Mouse (Mus musculus) lung, postnatal 0 days (tissue): ENCODE results near the gene Tbx19. TPM values are rescaled to one million over a fixed set of nuclear protein-coding genes. Genes with fewer than 3 reads are reported as not detected.

Source experiments
- ATAC-seq: fragments of 200-750 bp; cut with Nextera tagmentation; 2 replicates; pipeline ENCODE4 v1.8.0; 2017; ENCODE audit warnings: moderate library complexity
- DNase-seq: peaks from one replicate; pipeline ENCODE4 v3.0.0-alpha.2; 2016; ENCODE audit warnings: low spot score
- H3K27ac ChIP-seq: fragments of 300-500 bp; sonication (generic); 2 replicates; pipeline ENCODE4 v1.5.1; 2014; ENCODE audit warnings: antibody characterized with exemption, mild to moderate bottlenecking, low read length, mixed read lengths
- H3K27me3 ChIP-seq: fragments of 300-500 bp; sonication (generic); replicated peaks from 2 replicates; pipeline ENCODE4 v1.6.1; 2014; ENCODE audit warnings: low read length, mixed read lengths; ENCODE audit not compliant: insufficient read depth
- H3K36me3 ChIP-seq: fragments of 300-500 bp; sonication (generic); 2 replicates; pipeline ENCODE4 v1.6.1; 2014; ENCODE audit warnings: low read length, mixed read lengths; ENCODE audit not compliant: insufficient read depth
- H3K4me1 ChIP-seq: fragments of 300-500 bp; sonication (generic); 2 replicates; pipeline ENCODE4 v1.6.1; 2014; ENCODE audit warnings: antibody characterized with exemption, low read depth, low read length, mixed read lengths; ENCODE audit not compliant: insufficient read depth
- H3K4me2 ChIP-seq: fragments of 300-500 bp; sonication (generic); replicated peaks from 2 replicates; pipeline ENCODE4 v1.6.1; 2014; ENCODE audit warnings: low read depth, mild to moderate bottlenecking, low read length, moderate library complexity, mixed read lengths
- H3K4me3 ChIP-seq: fragments of 300-500 bp; sonication (generic); 2 replicates; pipeline ENCODE4 v1.5.1; 2014; ENCODE audit warnings: low read depth, low read length
- H3K9ac ChIP-seq: fragments of 300-500 bp; sonication (generic); replicated peaks from 2 replicates; pipeline ENCODE4 v1.6.1; 2014; ENCODE audit warnings: low read depth, mild to moderate bottlenecking
- H3K9me3 ChIP-seq: fragments of 300-500 bp; sonication (generic); 2 replicates; pipeline ENCODE4 v1.6.1; 2016; ENCODE audit warnings: low read length, mixed read lengths
- CTCF ChIP-seq: IDR thresholded peaks from 2 replicates; pipeline ENCODE4 v1.5.1; 2016; ENCODE audit warnings: antibody characterized with exemption, mild to moderate bottlenecking
- EP300 ChIP-seq: IDR thresholded peaks from 2 replicates; pipeline ENCODE4 v1.6.1; 2016; ENCODE audit warnings: antibody characterized with exemption, mild to moderate bottlenecking, control low read depth
- WGBS: fragments of 180-500 bp; shearing (Covaris S2); extraction: QIAGEN DNeasy Blood & Tissue Kit; methylation state at CpG from one replicate; pipeline ENCODE4 v1.1.7; 2014; 5-methylcytosine and 5-hydroxymethylcytosine counted together
- polyA plus RNA-seq: library from polyadenylated mRNA; unstranded; fragments of >200 nt; fragmentation: Nextera tagmentation; extraction: Ambion mirVana; gene quantifications from 2 replicates; pipeline ENCODE4 v1.2.1, GENCODE M21; 2015

Gene Tbx19
- polyA plus RNA-seq, 1 experiment from 2014 or later, result not detected

DNA sequence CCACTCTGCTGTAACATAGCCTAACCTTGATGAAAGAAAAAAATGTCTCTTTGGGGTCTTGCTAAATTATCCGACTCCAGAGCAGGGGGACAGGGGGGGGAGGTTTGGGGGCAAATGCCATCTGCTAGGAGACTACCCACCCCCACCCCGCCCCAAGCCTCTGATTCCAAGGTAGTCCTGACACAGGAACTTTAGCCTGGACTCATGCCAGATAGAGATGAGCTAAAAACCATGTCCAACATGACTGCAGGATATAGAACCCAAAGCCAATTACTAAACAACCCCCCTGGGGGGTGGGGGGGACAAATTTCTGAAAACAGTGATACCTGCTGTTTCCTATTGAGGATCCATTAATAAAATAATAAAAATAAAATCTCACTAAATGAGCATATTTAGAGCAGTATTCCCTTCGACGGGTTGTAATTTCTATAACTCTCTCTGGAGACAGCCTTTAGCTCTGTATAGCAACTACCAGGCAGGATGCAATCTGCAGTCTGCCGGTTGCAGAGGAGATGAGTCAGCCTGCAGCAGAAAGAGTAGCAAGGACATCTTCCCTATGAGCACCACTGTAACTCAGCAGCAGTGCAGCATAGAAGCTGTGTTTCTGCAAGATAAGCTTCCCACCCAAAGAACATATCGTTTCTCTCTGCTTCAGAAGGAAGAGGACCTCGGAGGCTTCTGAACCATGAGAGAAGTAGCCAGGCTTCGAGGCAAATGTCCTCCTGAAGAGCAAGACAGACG is 55.1 kb downstream of the Tbx19 start:
- Histone ChIP-seq H3K27ac (no peak overlapping the region), H3K36me3 (no peaks in the 10 kb centered on the region), H3K27me3 (no peaks in the 10 kb centered on the region), H3K4me3 (no peak overlapping the region), H3K4me1 (no peaks in the 10 kb centered on the region), H3K9me3 (no peaks in the 10 kb centered on the region), H3K9ac (no peak overlapping the region), H3K4me2 (no peak overlapping the region)
- no peak for ATAC-seq
- DNase-seq, result no peak
- 63% methylated on average over 9 of the region's 9 CpGs for WGBS
- TF ChIP-seq CTCF, result no peak
- no peak for TF ChIP-seq EP300

DNA sequence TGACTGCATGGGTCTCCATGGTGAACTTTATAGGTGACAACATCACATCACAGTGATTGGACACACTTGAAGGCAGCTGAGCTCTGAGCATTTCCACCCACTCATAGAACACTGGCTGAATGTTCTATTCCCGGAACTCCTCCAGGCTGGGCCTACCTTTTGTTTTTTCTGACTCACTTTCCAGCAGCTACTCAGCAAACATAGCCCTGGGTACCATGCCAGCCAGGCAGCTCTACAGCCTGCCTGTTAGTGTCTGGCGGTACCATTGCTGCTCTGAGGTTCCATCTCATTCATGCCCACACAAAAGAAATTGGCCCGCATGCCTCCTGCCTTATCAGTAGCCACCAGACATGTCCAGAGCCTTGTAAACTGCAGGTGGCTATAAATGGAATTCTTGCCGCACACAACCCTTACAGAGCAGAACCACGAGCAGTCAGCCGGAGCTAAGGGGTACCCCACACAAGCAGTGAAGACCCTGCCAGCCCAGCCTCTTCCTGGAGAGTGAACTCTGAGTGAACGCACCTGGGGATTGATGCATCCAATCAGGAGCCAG is 55.8 kb downstream of the Tbx19 start:
- no peak for DNase-seq

DNA sequence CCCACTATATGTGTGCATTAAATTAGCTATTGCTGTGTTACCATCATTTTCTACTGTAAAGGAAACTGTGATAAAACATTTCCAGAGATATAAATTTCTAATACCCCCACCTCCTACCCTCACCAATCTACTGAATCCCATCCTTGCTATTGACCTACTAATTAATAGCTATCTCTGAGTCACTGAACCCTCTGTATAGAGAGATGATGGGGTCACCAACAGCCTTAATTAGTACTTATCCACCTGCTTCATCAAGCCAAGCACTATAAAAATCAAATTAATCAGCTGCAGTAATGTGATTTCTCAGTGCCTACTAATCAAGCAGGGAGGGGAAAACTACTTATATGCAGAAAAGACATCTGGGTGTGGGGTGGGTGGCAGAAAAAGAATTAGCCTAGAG is 61.0 kb downstream of the Tbx19 start:
- ATAC-seq (no peak), DNase-seq (no peak)
- TF ChIP-seq EP300 (no peak), CTCF (no peak)
- H3K9me3 ChIP-seq, result no peaks in the 10 kb centered on the region
- H3K4me1 ChIP-seq, result no peaks in the 10 kb centered on the region
- no peak overlapping the region for H3K4me3 ChIP-seq
- H3K4me2 ChIP-seq, result no peak overlapping the region
- H3K27me3 ChIP-seq, result no peaks in the 10 kb centered on the region
- no peak overlapping the region for H3K27ac ChIP-seq
- H3K36me3 ChIP-seq, result no peaks in the 10 kb centered on the region
- no peak overlapping the region for H3K9ac ChIP-seq

More for the DNA sequence above, 55.8 kb downstream of the Tbx19 start:
- no peak overlapping the region for H3K4me2 ChIP-seq
- no peaks in the 10 kb centered on the region for H3K9me3 ChIP-seq
- H3K4me1 ChIP-seq, result no peaks in the 10 kb centered on the region
- H3K36me3 ChIP-seq, result no peaks in the 10 kb centered on the region
- TF ChIP-seq CTCF, result no peak
- TF ChIP-seq EP300, result no peak
- H3K9ac ChIP-seq, result no peak overlapping the region
- ATAC-seq, result no peak
- no peak overlapping the region for H3K27ac ChIP-seq
- 46% methylated on average over 7 of the region's 7 CpGs for WGBS
- no peaks in the 10 kb centered on the region for H3K27me3 ChIP-seq
- no peak overlapping the region for H3K4me3 ChIP-seq

DNA sequence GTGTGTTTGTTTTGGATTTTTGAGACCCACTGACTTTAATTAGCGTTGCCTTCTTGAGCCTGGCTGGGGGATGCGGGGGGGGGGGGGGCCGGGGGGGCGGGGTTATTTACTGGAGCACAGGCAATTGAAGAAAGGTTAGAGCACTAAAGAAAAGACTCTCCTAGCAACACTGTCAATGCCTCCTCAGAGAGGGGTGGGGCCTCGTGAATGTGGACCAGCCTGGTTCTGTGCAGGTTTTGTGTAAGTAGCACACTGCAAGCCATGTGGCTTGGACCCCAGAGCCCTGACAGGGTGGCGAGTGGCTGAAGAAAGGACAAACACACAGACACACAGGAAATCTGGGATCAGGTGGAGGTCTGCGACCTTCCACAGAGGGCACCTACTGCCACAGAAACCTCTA is 65.7 kb downstream of the Tbx19 start:
- H3K4me2 ChIP-seq, result no peak overlapping the region
- no peak for ATAC-seq

DNA sequence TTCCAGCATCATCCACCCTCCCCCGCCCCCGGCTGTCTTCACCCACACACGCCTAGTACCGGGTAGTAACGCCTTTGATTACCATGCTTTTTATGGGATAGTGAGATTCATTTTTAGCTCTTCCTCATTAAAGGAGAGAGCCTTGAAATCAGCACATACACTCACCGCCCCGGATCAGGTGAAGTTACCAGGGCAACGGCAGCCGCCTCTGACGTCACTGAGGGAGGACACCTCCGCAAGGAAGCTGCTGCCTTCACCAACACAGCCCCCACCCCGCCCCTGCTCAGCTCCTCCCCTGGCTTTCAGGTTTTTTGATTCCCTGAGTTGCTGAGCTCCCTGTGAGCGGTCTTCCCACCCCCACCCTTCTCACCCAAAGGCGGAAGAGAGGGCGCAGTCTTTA is 68.9 kb downstream of the Tbx19 start:
- no peak for TF ChIP-seq CTCF
- no peak for TF ChIP-seq EP300
- WGBS, result 7% methylated on average over 15 of the region's 15 CpGs
- Histone ChIP-seq H3K36me3 (no peaks in the 10 kb centered on the region), H3K27ac (no peak overlapping the region), H3K9me3 (no peaks in the 10 kb centered on the region), H3K27me3 (no peaks in the 10 kb centered on the region), H3K4me1 (no peaks in the 10 kb centered on the region), H3K4me2 (peak overlapping the region; percentile 25; the same call in 1 of the 2 replicates), H3K9ac (no peak overlapping the region), H3K4me3 (no peak overlapping the region)
- peak; percentile 32; the same call in 1 of the 2 replicates for ATAC-seq
- DNase-seq, result peak; percentile 14

More for the DNA sequence above, 65.7 kb downstream of the Tbx19 start:
- TF ChIP-seq CTCF (no peak), EP300 (no peak)
- H3K27ac ChIP-seq, result no peak overlapping the region
- no peak for DNase-seq
- WGBS, result 42% methylated on average over 7 of the region's 7 CpGs
- H3K36me3 ChIP-seq, result no peaks in the 10 kb centered on the region
- H3K4me3 ChIP-seq, result no peak overlapping the region
- H3K9ac ChIP-seq, result no peak overlapping the region
- no peaks in the 10 kb centered on the region for H3K27me3 ChIP-seq
- no peaks in the 10 kb centered on the region for H3K9me3 ChIP-seq
- no peaks in the 10 kb centered on the region for H3K4me1 ChIP-seq

DNA sequence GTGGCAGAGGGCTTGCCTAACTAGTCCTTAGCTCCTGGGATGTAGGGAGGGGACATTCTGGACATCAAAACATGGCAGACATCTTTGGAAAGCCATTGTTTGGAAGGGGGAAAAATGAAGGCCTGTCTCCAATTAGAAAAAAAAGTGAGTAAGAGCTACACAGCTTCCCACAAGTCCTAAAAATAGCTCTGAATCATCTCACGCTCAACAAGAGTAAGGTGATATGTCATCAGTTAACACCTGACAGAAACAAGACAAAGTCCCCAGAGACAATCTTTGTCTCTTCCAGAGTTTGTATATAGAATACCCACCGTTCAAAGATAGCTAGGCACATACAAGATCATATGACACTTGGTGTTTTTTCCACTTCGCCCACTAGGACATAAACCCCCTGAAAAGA is 71.0 kb downstream of the Tbx19 start:
- 40% methylated on average over 3 of the region's 3 CpGs for WGBS
- TF ChIP-seq CTCF (no peak), EP300 (no peak)
- no peak overlapping the region for H3K27ac ChIP-seq

More for the DNA sequence above, 71.0 kb downstream of the Tbx19 start:
- DNase-seq (no peak), ATAC-seq (no peak)
- Histone ChIP-seq H3K9ac (no peak overlapping the region), H3K4me3 (no peak overlapping the region), H3K4me1 (no peaks in the 10 kb centered on the region), H3K4me2 (no peak overlapping the region), H3K27me3 (no peaks in the 10 kb centered on the region), H3K9me3 (no peaks in the 10 kb centered on the region), H3K36me3 (no peaks in the 10 kb centered on the region)

Other genes with a start within 250 kb of the Tbx19 start
- not detected in 2 replicates for gene Xcl1, start 225.2 kb downstream of the Tbx19 start, polyA plus RNA-seq
- 19.3 and 20.3 TPM in 2 replicates for gene Sft2d2, start 33.7 kb upstream of the Tbx19 start, polyA plus RNA-seq
- 70.3 and 73.6 TPM in 2 replicates for gene Tiprl, start 76.2 kb upstream of the Tbx19 start, polyA plus RNA-seq
- 0.51 and 0.56 TPM in 2 replicates for gene Gpr161, start 135.0 kb upstream of the Tbx19 start, polyA plus RNA-seq